Mouse (Mus musculus): ENCODE measurements around the gene Palm2.

- TF ChIP-seq FLI1 (IDR thresholded peaks at IDR 0.05; ENCODE audit: low read length) (no peak), GATA1 (IDR thresholded peaks at IDR 0.05; ENCODE audit: borderline replicate concordance, low read length) (no peak)
These were observed 190.8 kb downstream of the Palm2 start for GRCm38 (mm10) chr4:57624819-57625218.
